Mouse (Mus musculus) gastrocnemius, postnatal 14 days (tissue): ENCODE measurements at regions not wholly inside any gene's neighbourhood (a gene's known extent, or its start where the extent isn't known, plus 50 kb on each side); places are given as distances from the start of the nearest gene placed in this dataset.

Experiments
- DNase-seq: peaks from one replicate; pipeline ENCODE4 v3.0.0; 2021; ENCODE audit warnings: mixed read lengths
- intact Hi-C: fragments of 180-260 bp; cut with DNase I; formaldehyde crosslinking; loops from one replicate; pipeline ENCODE4 v1.15.1; 2025; ENCODE audit warnings: low total_unique reads

DNA sequence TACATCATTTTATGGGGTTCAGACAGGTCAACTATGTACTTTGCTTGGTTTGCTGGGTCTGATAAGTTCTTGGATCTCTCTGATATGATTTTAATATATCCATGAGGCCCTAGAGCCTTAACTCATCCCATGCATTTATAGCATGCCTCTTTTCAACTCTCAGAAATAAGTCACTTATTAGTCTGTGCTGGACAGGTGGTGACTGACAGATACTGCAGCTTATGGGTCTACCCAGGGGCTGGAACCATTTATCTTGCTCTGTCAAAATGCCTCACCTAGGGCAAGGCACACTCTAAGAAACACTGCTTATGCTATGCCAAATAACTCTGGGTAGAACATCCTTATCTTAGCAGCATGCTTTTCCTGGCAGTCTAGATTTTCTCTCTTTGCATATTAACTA is 225.6 kb downstream of the Mbnl1 start:
- intact Hi-C loops: no loop called here

DNA sequence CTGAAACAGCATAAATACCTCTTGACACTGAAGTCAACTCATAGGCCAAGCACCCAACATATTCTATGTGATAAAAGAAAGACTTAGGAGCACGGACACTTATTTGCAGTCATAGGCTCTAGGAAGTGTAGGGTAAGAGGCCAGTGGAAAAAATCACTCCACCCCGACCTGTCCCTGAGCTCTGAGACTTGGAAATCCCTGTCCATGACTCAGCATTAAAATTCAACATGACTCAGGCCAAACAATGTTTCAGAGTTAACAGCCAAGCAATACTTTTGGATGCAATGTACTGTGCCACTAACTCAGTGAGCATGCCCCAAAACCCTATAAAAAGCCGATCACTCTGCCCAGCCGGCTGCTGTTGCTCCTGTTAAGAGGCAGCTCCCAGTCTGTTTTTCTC is 234.5 kb downstream of the Mbnl1 start:
- intact Hi-C loops: no loop called here
- DNase-seq: no peak

More for the DNA sequence above, 225.6 kb downstream of the Mbnl1 start:
- no peak for DNase-seq

- intact Hi-C loops: no loop called here
- DNase-seq: no peak
Observed at GRCm38 (mm10) chr3:60712896-60713295, 240.3 kb downstream of the Mbnl1 start.

DNA sequence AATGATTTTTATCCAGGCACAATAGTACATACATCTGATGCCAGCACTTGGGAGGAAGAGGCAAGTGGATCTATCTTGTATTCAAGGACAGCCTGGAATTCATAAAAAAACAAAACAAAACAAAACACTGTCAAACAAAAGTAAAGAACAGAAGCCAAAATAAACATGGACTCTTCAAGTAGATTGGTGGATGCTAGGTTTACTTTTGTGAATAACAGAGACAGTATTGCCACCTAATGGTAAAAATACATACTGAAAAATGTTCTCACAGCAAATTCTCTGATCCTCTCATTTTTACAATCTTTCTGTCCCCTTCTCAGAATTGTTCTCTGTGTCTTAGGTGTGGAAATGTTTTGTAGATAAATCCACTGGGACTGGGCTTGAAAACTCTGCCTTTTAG is 247.7 kb downstream of the Mbnl1 start:
- intact Hi-C loops: no loop called here
- DNase-seq: no peak

DNA sequence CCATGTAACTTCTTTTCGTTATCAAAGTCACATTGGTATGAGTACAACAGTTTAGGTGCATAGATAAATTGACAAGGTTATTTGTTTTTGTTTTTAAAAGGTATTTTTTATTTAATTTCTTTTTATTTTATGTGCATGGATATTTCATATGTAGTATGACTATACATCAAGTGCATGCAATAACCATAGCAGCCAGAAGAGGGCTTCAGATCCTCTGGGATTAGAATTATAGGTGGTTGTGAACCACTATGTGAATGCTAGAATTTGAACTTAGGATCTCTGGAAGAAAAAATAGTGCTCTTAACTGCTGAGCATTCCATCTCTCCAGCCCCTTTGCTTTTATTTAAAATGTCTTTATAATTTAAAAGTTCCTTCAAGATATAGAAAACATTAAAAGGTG is 258.7 kb downstream of the Mbnl1 start:
- intact Hi-C loops: no loop called here
- DNase-seq: no peak

GRCm38 (mm10) chr3:60740543-60741294 is 261.9 kb upstream of the P2ry1 start:
- peak; percentile 30 for DNase-seq

DNA sequence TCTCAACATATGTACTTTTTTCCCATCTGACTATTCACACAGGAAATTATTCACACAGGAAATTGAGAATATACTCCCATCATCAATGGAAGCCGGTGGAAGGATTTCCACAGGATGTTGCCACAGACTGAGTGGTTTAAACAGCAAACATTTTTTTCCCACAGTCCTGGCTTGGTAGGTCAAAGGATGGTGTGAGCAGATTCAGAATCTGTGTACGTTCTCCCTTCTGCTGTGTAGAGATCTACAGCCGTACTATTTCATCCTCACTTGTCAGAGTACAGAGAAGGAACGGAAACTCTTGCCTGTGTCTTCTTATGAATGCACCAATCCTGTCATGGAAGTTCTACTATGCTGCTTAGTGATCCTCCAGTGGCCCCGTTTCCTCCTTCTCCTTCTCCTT is 261.2 kb upstream of the P2ry1 start:
- no peak for DNase-seq
- intact Hi-C loops: no loop called here

More at GRCm38 (mm10) chr3:60740543-60741294, 261.9 kb upstream of the P2ry1 start:
- intact Hi-C loops: no loop called here

DNA sequence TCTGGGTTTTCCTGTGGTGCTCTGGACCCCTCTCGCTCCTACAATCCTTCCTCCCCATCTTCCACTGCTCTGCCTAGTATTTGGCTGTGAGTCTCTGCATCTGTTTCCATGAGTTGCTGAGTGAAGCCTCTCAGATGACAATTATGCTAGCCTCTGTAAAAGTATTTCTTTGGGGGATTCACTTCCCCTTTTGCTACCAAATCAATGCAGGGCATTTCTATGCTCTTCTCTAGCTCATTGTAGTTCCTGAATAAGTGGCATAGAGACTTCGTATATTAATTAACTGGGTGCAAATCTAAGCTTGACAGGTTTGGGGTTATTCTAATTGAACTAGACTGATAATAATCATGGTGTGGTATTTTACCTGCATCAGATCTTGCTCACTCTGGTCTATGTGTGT is 260.4 kb upstream of the P2ry1 start:
- no peak for DNase-seq
- intact Hi-C loops: no loop called here

DNA sequence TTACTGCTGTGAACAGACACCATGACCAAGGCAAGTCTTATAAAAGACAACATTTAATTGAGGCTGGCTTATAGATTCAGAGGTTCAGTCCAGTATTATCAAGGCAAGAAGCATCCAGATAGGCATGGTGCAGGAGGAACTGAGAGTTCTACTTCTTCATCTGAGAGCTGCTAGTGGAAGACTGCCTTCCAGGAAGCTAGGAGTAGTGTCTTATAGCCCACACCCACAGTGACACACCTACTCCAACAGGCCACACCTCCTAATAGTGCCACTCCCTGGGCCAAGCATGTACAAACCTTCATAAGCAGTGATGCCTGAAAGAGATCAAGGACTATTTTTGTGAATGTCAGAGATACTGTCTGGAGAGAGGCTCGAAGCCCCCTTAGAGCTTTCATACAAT is 257.5 kb upstream of the P2ry1 start:
- intact Hi-C loops: no loop called here
- DNase-seq: no peak

DNA sequence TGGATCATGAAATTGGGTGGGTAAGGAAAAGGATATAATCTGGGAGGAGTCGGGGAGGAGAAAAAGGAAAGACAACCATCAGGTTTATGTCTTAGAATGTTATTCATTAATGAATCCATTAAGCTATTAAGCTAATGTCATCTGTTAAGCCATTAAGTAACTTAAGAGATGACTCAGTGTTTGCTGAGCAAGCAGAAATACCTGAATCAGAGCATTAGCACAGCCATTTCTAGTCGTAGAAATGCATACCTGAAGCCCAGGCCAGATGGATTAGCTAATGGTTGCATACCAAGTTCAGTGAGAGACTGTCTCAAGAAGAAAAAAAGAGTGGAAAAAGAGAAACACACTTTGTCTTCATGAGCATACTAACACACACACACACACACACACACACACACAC is 244.0 kb upstream of the P2ry1 start:
- intact Hi-C loops: no loop called here

DNA sequence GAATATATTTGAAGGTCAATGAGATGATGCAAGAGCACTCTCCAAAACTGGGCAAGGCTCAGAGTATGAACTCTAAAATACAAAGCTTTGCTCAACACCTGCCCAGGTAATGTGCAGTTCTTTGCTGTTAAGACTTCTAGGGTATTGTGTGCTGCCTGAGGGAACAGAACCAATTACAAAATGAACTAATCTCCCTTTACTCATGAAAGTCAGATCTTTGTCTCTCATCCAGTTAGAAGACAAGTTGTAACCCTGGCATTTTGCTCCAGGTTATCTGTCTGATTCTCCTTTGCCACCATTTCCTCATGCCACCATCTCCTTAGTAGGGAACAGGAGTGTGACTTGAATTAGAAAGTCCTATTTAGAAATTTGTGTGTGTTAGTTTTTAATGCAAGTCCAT is 243.5 kb upstream of the P2ry1 start:
- DNase-seq: no peak
- intact Hi-C loops: no loop called here

More for the DNA sequence above, 244.0 kb upstream of the P2ry1 start:
- no peak for DNase-seq

DNA sequence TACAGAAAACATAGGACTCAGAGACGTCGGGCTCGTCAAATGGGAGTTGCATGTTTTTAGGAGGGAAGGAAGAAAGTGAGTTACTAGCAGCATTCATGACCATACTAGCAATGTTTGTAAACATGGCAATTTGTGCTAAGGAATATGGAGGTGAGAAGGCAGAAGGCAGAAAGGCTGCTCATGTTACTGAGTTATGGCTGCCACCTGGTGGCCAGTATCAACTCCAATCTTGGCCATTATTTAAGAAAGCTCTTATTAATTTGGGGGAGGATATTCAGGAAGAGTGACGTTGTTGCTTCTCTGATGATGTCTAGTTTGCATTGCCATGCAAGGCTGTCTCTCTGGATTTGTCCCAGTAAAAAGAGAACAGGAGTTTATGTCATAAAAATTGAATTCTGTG is 239.7 kb upstream of the P2ry1 start:
- intact Hi-C loops: no loop called here
- peak; percentile 22 for DNase-seq

GRCm38 (mm10) chr3:60765079-60765478 is 237.5 kb upstream of the P2ry1 start:
- no peak for DNase-seq
- intact Hi-C loops: no loop called here

DNA sequence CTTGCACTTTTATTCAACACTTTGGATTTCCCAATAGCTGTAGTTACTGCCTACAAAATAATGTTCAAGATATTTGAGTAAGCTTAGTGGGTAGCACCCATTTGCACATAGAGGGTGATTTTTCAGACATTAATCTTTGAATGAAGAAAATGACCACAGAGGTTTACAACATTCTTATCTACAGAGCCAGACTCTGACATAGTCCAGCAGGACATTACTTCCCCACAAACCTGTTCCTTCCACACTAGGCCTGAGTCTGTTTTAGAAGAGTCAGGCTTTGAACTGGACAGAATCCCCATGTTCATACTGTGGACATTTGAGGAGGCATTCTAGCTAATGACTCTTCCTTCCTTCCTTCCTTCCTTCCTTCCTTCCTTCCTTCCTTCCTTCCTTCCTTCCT is 233.6 kb upstream of the P2ry1 start:
- DNase-seq: no peak
- intact Hi-C loops: no loop called here

- intact Hi-C loops: no loop called here
- no peak for DNase-seq
Observed at GRCm38 (mm10) chr3:60771866-60772265, 230.7 kb upstream of the P2ry1 start.

DNA sequence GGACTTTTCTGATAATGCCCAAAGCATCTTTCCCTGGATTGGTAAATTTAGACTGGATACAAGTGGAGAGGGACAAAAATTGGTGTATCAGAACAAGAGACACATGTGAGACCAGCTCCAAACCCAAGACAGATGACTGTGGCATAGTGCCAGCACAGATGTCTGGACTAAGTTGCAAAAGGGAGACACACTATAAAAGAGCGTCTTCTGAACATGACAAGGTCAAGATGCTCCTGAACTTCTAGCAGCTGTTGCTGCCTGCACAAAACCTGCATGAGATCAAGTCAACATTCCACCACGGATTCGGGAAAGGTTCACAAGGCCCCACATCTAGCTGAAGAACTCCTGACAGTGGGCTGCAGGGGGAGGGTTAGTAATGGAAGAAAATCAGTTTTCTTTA is 229.2 kb upstream of the P2ry1 start:
- DNase-seq: peak; percentile 37
- intact Hi-C loops: no loop called here

GRCm38 (mm10) chr3:60785137-60785875 is 217.3 kb upstream of the P2ry1 start:
- peak; percentile 34 for DNase-seq
- intact Hi-C loops: no loop called here

- intact Hi-C loops: no loop called here
- no peak for DNase-seq
Observed at GRCm38 (mm10) chr3:60787989-60788388, 214.6 kb upstream of the P2ry1 start.

DNA sequence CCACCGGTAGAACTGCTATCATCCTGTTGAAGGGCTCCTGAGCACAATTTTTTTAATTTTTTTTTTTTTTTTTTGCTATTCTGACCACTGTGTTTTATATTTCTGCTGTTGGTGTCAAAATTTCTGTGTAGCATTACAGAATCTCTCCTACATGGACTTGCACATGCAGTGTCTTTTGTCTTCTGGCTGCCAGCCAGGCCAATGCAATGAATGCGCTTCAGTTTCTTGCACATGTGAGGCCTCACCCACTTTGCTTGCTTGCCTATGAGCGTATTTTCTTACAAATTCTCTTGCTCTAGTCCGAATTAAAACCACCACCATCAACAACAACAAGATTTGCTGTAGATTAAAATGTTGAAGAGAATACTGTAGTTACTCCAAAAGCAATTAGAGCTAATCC is 213.2 kb upstream of the P2ry1 start:
- no peak for DNase-seq
- intact Hi-C loops: no loop called here

DNA sequence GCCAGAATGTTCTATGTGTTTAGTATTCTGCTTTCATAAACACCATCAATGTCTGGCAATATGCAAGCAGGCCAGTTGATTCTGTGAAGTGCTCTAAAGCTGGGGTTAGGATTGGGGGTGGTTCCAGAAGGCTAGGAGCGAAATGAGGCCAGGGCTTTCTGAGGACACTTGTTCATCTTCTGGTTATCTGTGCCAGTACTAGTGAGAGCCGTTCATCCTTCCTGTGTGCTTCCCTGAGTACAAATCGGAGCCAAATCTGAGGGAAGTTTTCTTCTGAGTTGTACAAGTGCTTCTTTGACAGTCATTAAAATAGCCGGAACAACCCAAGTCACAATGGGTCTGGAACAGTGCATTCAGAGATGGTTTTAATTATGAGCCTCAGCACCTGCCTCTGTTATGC is 210.4 kb upstream of the P2ry1 start:
- DNase-seq: peak; percentile 25

DNA sequence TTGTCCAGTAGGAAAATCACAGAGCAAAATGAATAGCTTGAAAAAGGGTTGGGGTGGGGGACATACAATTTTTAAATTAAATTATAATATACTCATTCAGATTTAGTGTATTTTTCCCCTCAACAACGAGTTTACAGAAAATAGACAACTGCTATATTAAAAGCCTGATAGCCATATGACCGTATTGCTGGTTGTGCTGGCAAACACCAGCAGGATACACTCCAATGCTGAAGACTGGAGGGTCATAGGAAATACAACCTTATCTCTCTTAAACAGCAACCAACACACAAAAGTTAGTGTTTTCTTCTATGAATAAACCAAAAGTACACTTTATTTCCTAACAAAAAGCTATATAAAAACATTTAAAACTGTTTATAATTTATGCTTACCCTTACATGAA is 206.4 kb upstream of the P2ry1 start:
- DNase-seq: no peak
- intact Hi-C loops: no loop called here

More for the DNA sequence above, 210.4 kb upstream of the P2ry1 start:
- intact Hi-C loops: no loop called here
